In the genomic region with DNA sequence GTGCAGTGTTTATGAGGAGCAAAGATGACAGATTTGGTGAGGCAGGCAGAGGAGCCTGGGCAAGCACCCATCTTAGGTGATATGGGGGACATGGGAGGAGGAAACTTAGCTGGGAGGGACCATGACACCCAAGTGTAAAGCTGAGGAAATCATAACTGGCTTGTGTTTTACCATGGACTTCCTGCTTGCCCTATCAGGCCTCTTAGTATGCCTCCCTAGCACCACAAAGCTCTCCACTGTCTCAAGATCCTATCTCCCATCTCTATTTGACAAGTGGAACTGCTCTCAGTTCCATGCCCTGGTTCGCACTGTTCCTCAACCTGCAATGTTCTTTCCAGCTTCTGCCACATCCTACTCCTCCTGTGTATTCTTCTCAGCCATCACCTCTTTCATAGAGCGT, we compare ENCODE assay signal across 20 mouse cellular contexts. TPM values are rescaled to one million over a fixed set of nuclear protein-coding genes. Genes with fewer than 3 reads are reported as not detected.
DNase-seq lines count a peak whose midpoint lies in the region; ATAC-seq lines count a peak whose summit lies in the region.
"Had no signal": no experiment of that assay in that cellular context is flagged by ENCODE, and none has a peak within 500 bp of the region (broad histone marks: within the 10 kb centered on the region; RNA-seq: fewer than 3 reads in every experiment).

No protein-coding gene starts in this region.

- no peaks in the 10 kb centered on the region for H3K4me1 ChIP-seq in embryonic facial prominence, embryonic 10.5 days
- H3K4me1 ChIP-seq: embryonic facial prominence, embryonic 12.5 days; forebrain, embryonic 13.5 days; forebrain, embryonic 15.5 days had no signal

- H3K27ac ChIP-seq in embryonic facial prominence, embryonic 10.5 days (replicated peaks) = no peak overlapping the region
- H3K27ac ChIP-seq: embryonic facial prominence, embryonic 12.5 days; forebrain, embryonic 13.5 days; forebrain, embryonic 15.5 days had no signal

- H3K9me3 ChIP-seq in embryonic facial prominence, embryonic 10.5 days = no peaks in the 10 kb centered on the region
- H3K9me3 ChIP-seq: embryonic facial prominence, embryonic 12.5 days; forebrain, embryonic 13.5 days; forebrain, embryonic 15.5 days had no signal

- no peak overlapping the region for H3K4me3 ChIP-seq in embryonic facial prominence, embryonic 10.5 days
- H3K4me3 ChIP-seq: embryonic facial prominence, embryonic 12.5 days; forebrain, embryonic 13.5 days; forebrain, embryonic 15.5 days had no signal

- no peak for DNase-seq in frontal cortex, postnatal 36 days (ENCODE audit: low spot score in 2 of 2)
- peak; percentile 82 for DNase-seq in 416B (ENCODE audit: low read depth)
- DNase-seq in embryonic facial prominence, embryonic 10.5 days (ENCODE audit: low spot score) = no peak
- DNase-seq in urinary bladder, postnatal 36 days (ENCODE audit: low spot score in 2 of 2) = no peak
- DNase-seq: adrenal gland, adult 2 months; adrenal gland, postnatal 10 days; adrenal gland, postnatal 25 days; cerebellum, adult 11 months; cerebellum, adult 18-20 months; cerebellum, adult 8-10 months; cerebellum, adult 9-11 months; cerebellum, postnatal 14 days; embryo, embryonic 11 days; forebrain, postnatal 0 days had no signal

- H3K27me3 ChIP-seq in embryonic facial prominence, embryonic 10.5 days (replicated peaks; ENCODE audit: low read depth, poor library complexity, severe bottlenecking) = no peaks in the 10 kb centered on the region
- H3K27me3 ChIP-seq: embryonic facial prominence, embryonic 12.5 days; forebrain, embryonic 13.5 days; forebrain, embryonic 15.5 days had no signal

- ATAC-seq in frontal cortex, adult (ENCODE audit: low TSS enrichment) = 0 out of 2 replicates have a peak, but pooled peaks have one; percentile 4
- ATAC-seq in granulocyte monocyte progenitor cell, adult 5-6 weeks (replicated peaks; ENCODE audit: poor library complexity, severe bottlenecking) = peak; percentile 33; the same call in 1 of the 2 replicates
- ATAC-seq: forebrain, embryonic 13.5 days; forebrain, embryonic 15.5 days; forebrain, postnatal 0 days had no signal

- 85% methylated on average over 2 of the region's 2 CpGs for WGBS in embryonic facial prominence, embryonic 10.5 days

- no peaks in the 10 kb centered on the region for H3K36me3 ChIP-seq in embryonic facial prominence, embryonic 10.5 days (replicated peaks)
- H3K36me3 ChIP-seq: embryonic facial prominence, embryonic 12.5 days had no signal

RNA-seq across cellular contexts. Expression of a gene that starts 18.0 kb away (rescaled TPM):
- not detected in 2 replicates for total RNA-seq in granulocyte monocyte progenitor cell, adult 5-6 weeks (2014; fragmentation: Nextera tagmentation)
- total RNA-seq in granulocyte monocyte progenitor cell, adult 5-6 weeks (2017) = not detected in 2 replicates
- polyA plus RNA-seq in embryonic facial prominence, embryonic 10.5 days (2016; fragmentation: Nextera tagmentation; extraction: Ambion mirVana) = 2.9 and 3.2 TPM in 2 replicates
- total RNA-seq: MEL had no signal
